Mouse (Mus musculus): ENCODE measurements around the gene Mrpl21.

DNA sequence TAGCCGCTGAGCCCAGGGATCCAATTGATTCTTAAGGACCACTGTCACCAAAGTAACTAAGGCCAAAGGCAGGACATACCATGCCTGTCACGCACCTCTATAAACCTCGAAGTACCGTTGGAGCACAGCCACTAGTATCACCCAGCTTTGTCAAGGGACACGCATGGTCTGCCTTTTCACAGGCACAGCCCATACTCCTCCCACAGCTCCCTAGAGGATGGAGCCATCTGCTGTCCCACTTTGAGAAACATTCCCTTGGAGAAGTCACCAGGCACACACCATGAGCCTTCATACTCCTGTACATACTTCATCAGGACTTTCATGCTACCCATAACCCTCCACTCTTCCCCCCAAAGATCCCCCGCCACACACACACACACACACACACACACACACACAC lies 12.9 kb upstream of the Mrpl21 start:
- no peak for TF ChIP-seq CTCF (IDR thresholded peaks at IDR 0.05; ENCODE audit: low read depth)
- no peak for TF ChIP-seq EP300 (IDR thresholded peaks at IDR 0.05; ENCODE audit: low read depth)

All from heart, postnatal 0 days (tissue).